Mouse (Mus musculus) inflammation-experienced regulatory T-cells, adult 6 months (primary cell): ENCODE results near the gene Gm10681. TPM values are rescaled to one million over a fixed set of nuclear protein-coding genes. Genes with fewer than 3 reads are reported as not detected.
"Not testable (repeated sequence)": the region's sequence is repeated elsewhere in the genome, so short reads cannot be mapped to it uniquely, and the experiment has no call there.

Source experiments
- ATAC-seq: one replicate; pipeline ENCODE4 v1.8.0; 2017
- polyA plus RNA-seq, 3 experiments: library from polyadenylated mRNA; unstranded; fragments of 100-300 nt; shearing (Covaris generic); gene quantifications; one replicate each; pipeline ENCODE4 v1.2.1; 2017

The Gm10681 gene
- polyA plus RNA-seq = not detected

- ATAC-seq = no peak
Observed at GRCm38 (mm10) chr3:98588707-98589106, at the start of gene Gm10681. Gene Gm10681 (minus strand): TSS chr3:98588807.

GRCm38 (mm10) chr3:98635145-98635544 is 46.5 kb upstream of the Gm10681 start:
- ATAC-seq = no peak

GRCm38 (mm10) chr3:98630152-98630551 is 41.5 kb upstream of the Gm10681 start, which contains the start of gene Hsd3b5:
Gene Hsd3b5 (minus strand): TSS chr3:98630252.
- ATAC-seq = no peak

DNA sequence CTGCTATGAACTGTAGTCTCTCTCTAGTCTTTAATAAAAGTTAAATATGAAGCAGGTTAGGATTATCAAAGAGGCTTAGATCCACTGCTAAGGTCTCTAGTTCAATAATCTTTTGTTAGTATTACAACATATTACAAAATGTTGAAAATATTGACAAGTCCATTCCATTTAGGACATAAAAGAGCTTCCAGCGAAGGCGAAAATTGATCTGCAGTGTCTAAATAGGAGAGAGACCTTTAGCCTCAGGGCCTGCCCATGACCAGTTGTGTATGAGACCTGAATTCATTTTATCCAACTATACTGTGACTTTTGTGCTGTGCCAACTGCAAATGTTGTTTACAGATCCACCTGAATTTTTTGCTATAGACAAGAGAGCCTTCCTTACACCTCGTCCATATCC is 41.0 kb upstream of the Gm10681 start:
- no peak for ATAC-seq

DNA sequence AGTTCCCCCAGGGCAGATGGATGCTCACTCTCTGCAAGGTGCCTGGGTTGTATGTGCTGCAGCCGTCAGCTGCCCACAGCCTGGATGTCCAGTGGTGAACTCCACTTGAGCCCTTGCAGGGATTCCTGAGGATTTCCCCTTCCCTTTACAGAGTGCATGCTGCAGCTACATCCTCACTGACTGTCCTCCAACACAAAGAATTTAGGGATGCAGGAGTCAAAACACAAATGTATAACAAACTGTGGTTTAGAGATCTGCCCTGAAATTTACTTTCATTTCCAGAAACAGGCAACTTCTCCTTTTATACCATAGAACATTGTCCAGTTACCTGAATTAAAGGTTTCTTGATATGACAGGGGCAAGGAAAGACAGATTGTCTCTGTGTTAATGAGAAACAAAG is 28.2 kb upstream of the Gm10681 start:
- ATAC-seq = not testable (repeated sequence)

DNA sequence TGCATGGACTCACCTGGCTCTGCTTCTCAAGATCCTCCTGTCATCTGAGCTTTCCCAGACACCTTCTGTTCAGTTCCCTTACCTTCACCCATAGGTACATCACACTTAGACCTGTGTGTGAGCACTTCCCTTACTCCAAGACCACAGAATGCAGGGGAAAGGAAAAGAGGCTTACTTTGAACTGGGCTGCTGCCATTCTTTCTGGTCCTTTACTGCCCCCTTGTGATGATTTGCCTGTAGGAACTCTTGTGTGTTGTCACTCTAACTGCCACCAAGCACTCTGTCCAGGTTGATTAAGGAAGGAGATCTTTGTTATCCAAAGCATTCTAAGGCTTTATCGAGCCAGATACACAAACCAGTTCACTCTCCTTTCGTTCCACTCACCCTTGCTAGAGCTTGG is 27.6 kb upstream of the Gm10681 start:
- not testable (repeated sequence) for ATAC-seq

DNA sequence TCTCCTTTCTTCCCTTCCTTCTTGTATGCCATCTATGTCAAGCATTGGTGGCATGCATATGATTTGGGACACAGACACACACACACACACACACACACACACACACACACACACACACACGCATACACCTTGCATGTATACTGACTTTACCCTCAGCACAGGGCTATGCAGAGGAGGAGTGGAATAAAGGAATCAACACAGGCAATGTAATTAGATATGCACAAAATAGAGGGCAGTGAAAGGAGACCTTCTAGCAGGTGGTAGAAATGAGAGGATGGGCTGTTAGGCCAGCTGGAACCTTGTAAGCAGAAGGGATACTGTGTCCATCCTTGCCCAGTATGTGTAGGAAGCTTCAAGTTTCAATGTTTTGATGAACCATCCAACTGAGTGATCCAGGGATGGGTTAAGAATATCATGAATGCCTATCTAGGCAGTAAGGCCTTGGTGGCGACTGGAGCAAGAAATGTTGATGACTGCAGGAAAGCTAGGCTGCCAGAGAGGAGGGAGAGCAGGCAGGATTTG is 25.9 kb upstream of the Gm10681 start:
- not testable (repeated sequence) for ATAC-seq

GRCm38 (mm10) chr3:98613963-98614362 is 25.4 kb upstream of the Gm10681 start:
- ATAC-seq = no peak

DNA sequence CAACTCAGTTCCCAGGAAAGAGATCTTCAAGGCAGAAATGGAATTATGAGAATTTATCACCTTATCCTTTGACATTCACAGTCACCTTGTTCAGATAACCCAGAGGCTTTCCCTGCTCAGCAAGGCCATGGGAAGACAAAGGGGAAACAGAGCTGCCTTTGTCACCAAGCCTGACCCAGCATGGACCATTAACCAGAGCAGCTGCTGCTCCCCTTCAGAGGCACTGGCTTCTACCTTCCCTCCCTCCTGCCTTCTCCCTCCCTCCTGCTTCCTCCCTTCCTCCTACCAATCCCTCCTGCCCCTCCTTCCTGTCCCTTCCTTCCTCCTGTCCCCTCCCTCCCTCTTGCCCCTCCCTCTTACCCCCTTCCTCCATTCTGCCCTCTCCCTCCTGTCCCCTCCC is 24.9 kb upstream of the Gm10681 start:
- ATAC-seq = not testable (repeated sequence)

- ATAC-seq = no peak
Observed at GRCm38 (mm10) chr3:98587721-98588120, 886 bp downstream of the Gm10681 start.

DNA sequence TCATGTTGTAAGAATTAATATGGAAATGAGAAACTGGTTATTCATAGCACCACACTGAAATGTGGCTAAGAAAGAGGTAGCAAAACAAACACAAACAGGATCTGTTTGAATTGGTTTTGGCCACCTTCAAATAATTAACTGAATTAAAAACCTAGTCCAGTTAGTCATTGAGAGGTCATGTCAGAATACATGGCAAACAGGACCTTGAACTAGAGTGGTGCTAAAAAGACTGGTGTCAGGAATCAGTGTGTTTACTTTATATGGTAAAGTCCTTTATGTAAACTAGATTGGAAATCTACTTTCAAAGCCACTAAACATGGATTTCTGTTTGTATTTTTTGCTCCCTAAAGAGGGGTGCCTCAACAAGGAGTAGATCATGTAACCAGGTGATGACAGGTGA is 6.0 kb downstream of the Gm10681 start:
- not testable (repeated sequence) for ATAC-seq

GRCm38 (mm10) chr3:98582202-98582601 is 6.4 kb downstream of the Gm10681 start:
- not testable (repeated sequence) for ATAC-seq

DNA sequence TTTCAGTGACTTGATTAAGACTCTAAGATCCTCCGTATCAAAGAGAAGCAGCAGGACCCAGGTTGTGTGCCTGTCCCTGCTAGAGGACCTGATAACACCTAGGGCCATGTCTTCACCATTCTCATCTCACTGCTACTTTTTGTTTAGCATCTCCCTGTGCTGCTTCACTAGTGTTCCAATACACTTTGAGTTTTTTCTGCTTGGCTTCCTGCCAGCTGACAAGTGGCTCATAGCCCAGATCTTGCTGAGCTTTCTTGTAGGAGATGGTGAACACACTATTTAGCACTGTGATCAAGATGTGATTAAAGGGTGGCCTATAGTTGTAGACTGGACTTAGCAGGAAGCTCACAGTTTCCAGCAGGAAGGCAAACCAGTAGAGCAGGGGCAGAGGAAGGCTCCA is 7.6 kb downstream of the Gm10681 start:
- ATAC-seq = not testable (repeated sequence)

DNA sequence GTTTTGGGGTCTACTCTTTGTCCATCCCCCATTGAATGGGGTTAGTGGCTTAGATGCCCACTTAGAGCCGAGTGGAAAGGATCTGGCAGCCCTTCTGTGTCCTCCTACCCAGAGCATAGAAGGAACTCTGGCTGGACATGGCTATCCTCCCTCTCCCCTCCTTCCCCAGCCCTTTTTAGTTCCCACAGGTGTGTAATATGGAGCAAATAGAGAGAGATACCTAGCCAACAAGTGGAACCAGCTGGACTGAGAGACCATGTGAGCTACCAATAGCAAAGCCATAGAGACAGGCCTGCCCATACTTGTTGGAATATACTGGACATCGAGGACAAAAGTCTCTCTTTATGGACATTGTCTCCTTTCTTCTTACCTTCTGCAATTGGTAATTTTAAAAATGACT is 20.9 kb downstream of the Gm10681 start:
- not testable (repeated sequence) for ATAC-seq

DNA sequence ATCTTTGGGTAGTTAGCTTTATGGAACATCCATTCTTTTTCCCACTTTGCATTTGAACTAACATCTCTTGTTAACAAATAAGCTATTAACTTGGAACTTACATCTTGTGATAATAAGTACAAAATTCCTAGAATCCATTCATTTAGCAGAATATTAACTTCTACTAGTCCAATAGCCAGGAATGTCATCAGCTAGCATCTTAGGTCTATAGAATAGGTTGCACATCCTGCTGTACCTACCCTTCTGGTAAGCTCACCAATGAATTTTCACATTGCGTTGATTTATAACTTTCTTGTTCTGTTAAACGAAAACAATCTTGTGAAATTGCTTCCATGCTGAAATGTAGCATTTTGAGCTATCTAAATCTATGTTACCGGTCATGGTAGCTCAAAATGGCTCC is 23.7 kb downstream of the Gm10681 start:
- ATAC-seq = not testable (repeated sequence)

DNA sequence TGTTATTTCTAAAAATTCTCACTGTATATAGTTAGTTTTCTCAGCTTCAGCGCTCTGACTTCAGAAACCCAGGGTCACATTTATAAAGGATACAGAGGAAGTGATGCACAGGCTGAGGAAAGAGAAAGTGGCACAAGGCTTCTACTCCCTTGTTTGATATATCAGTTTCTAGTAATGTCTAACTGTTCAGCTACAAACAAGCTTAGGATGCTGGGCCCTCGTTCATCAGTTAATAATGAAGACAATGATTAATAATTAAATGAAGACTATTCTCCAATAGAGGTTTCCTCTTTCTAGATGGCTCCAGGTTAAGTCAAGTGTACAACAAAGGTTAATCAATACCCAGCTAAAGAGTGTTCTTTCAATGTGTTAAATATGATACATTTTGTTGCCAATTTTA is 24.8 kb downstream of the Gm10681 start:
- ATAC-seq = not testable (repeated sequence)

DNA sequence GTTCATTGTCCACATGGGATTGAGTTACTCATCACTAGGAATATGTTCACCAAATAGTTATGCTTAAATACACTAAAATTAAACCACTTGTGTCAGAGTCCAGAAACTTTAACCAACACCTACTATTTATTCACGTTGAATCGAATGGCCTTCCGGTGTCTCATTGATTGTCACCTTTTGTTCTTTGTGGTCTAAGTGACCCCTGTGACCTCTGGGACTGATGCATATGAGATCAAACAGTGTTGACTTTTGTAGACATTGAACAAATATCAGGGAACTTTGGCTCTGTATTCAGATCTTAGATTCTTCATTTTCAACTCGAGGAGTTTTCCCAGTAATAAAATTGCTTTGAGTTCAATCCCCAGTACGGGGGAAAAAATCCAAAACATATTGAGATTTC is 27.9 kb downstream of the Gm10681 start:
- not testable (repeated sequence) for ATAC-seq

DNA sequence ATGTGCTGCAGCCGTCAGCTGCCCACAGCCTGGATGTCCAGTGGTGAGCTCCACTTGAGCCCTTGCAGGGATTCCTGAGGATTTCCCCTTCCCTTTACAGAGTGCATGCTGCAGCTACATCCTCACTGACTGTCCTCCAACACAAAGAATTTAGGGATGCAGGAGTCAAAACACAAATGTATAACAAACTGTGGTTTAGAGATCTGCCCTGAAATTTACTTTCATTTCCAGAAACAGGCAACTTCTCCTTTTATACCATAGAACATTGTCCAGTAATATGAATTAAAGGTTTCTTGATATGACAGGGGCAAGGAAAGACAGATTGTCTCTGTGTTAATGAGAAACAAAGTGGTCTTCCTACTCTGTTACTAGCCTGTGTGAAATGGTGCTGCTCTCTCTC is 37.8 kb downstream of the Gm10681 start:
- not testable (repeated sequence) for ATAC-seq

GRCm38 (mm10) chr3:98550215-98550614 is 38.4 kb downstream of the Gm10681 start:
- ATAC-seq = not testable (repeated sequence)

DNA sequence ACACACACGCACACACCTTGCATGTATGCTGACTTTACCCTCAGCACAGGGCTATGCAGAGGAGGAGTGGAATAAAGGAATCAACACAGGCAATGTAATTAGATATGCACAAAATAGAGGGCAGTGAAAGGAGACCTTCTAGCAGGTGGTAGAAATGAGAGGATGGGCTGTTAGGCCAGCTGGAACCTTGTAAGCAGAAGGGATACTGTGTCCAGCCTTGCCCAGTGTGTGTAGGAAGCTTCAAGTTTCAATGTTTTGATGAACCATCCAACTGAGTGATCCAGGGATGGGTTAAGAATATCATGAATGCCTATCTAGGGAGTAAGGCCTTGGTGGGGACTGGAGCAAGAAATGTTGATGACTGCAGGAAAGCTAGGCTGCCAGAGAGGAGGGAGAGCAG is 40.1 kb downstream of the Gm10681 start:
- ATAC-seq = not testable (repeated sequence)

- ATAC-seq = not testable (repeated sequence)
Observed at GRCm38 (mm10) chr3:98547641-98548040, 41.0 kb downstream of the Gm10681 start.

- not testable (repeated sequence) for ATAC-seq
Observed at GRCm38 (mm10) chr3:98524978-98525377, 63.6 kb downstream of the Gm10681 start.

DNA sequence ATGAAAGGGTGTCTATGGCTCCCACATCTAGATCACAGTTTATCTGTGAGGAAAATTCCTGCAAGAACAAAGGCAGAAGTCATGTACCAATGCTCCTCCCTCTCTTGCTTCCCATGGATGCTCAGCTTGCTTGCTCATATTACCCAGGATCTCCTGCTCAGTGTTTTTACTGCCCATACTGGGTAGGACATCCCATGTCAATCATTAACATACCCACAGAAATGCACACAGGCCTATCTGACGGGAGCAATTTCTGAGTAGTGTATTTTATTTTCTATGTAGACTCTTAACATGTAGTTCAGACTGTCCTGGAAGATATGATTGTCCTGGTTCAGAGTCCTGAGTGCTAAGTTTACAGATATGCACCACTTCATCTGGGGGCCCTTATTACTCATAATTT is 64.1 kb downstream of the Gm10681 start:
- not testable (repeated sequence) for ATAC-seq

DNA sequence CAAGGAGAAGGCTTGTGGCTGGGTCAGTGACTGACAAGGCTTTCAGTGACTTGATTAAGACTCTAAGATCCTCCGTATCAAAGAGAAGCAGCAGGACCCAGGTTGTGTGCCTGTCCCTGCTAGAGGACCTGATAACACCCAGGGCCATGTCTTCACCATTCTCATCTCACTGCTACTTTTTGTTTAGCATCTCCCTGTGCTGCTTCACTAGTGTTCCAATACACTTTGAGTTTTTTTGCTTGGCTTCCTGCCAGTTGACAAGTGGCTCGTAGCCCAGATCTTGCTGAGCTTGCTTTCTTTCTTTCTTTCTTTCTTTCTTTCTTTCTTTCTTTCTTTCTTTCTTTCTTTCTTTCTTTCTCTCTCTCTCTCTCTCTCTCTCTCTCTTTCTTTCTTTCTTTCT is 65.8 kb downstream of the Gm10681 start:
- ATAC-seq = not testable (repeated sequence)

DNA sequence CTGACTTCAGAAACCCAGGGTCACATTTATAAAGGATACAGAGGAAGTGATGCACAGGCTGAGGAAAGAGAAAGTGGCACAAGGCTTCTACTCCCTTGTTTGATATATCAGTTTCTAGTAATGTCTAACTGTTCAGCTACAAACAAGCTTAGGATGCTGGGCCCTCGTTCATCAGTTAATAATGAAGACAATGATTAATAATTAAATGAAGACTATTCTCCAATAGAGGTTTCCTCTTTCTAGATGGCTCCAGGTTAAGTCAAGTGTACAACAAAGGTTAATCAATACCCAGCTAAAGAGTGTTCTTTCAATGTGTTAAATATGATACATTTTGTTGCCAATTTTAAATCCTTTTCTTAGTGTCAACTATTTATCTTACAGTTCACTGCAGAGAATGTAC is 78.2 kb downstream of the Gm10681 start, which contains the start of gene Hsd3b4:
Gene Hsd3b4 (minus strand): TSS at position 101 of the 400 bp plus-strand sequence.
- ATAC-seq = not testable (repeated sequence)
